Mouse (Mus musculus): ENCODE data around the gene Kcnk3. TPM values are rescaled to one million over a fixed set of nuclear protein-coding genes. Genes with fewer than 3 reads are reported as not detected.
A peak's percentile ranks its signal among the peaks of the same experiment; 100 is the strongest.

Kcnk3 gene
- polyA plus RNA-seq, 1 experiment = not detected

- Histone ChIP-seq H3K4me1 (ENCODE audit: control insufficient read depth, insufficient read depth, low read length) (peaks cover 77% of the 10 kb centered on the region), H3K4me3 (ENCODE audit: insufficient read depth, low read depth, low read length) (0 out of 2 replicates have a peak overlapping the region, but pooled peaks have one; percentile 5), H3K27ac (ENCODE audit: insufficient read depth, low read depth, low read length) (peak overlapping the region; percentile 64; the same call in 1 of the 2 replicates)
- WGBS = 56% methylated on average over 8 of the region's 8 CpGs
- TF ChIP-seq POLR2A (IDR thresholded peaks at IDR 0.05; ENCODE audit: insufficient read depth, low read depth, low read length) (no peak), CTCF (IDR thresholded peaks at IDR 0.05; ENCODE audit: insufficient read depth, low read depth, low read length) (no peak)
Observed at GRCm38 (mm10) chr5:30591786-30592185, 3.8 kb downstream of the Kcnk3 start.

GRCm38 (mm10) chr5:30592279-30592980 is 4.5 kb downstream of the Kcnk3 start:
- Histone ChIP-seq H3K4me3 (ENCODE audit: insufficient read depth, low read depth, low read length) (no peak overlapping the region), H3K4me1 (ENCODE audit: control insufficient read depth, insufficient read depth, low read length) (peaks cover 71% of the 10 kb centered on the region), H3K27ac (ENCODE audit: insufficient read depth, low read depth, low read length) (peak overlapping the region; percentile 64; the same call in 1 of the 2 replicates)
- WGBS = 82% methylated on average over 11 of the region's 11 CpGs
- no peak for TF ChIP-seq CTCF (IDR thresholded peaks at IDR 0.05; ENCODE audit: insufficient read depth, low read depth, low read length)
- TF ChIP-seq POLR2A (IDR thresholded peaks at IDR 0.05; ENCODE audit: insufficient read depth, low read depth, low read length) = no peak

- WGBS = 64% methylated on average over 11 of the region's 11 CpGs
- peaks cover 67% of the 10 kb centered on the region for H3K4me1 ChIP-seq (ENCODE audit: control insufficient read depth, insufficient read depth, low read length)
- no peak overlapping the region for H3K4me3 ChIP-seq (ENCODE audit: insufficient read depth, low read depth, low read length)
- TF ChIP-seq CTCF (IDR thresholded peaks at IDR 0.05; ENCODE audit: insufficient read depth, low read depth, low read length) (no peak), POLR2A (IDR thresholded peaks at IDR 0.05; ENCODE audit: insufficient read depth, low read depth, low read length) (no peak)
- H3K27ac ChIP-seq (ENCODE audit: insufficient read depth, low read depth, low read length) = 0 out of 2 replicates have a peak overlapping the region, but pooled peaks have one; percentile 38
Observed at GRCm38 (mm10) chr5:30593360-30593759, 5.4 kb downstream of the Kcnk3 start.

DNA sequence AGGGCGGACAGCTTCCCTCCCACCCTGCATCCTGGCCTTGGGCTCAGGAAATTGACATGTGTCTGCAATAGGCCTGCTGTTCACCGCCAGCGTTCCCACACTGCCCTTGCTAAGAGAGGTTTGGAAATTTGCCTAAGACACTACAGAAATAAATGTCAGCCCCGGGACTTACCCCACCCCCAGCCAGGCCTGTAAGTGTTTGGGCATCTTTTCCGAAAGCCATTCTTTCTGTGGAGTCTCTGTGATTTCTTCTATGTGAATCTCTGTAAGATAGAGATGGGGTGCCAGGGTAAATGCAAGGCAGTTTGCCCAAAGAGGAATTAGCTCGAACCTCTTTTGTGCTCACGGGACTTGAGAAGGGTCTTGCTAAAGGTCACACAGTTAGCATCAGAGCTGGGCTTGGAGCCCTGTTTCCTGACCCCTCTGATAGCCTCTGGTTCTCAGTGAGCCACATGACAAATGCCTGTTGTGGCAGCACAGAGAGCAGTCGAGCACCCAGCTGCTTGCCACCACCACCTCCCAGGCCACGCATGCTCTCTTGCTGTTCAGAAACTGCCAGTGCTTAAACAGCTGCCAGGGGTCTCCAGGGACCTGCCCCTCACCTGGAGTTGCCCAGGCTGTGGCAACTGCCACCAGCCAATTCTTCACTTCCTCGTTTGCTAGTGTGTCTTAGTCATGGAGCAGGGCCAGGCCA is 6.0 kb downstream of the Kcnk3 start:
- Histone ChIP-seq H3K4me3 (ENCODE audit: insufficient read depth, low read depth, low read length) (no peak overlapping the region), H3K4me1 (ENCODE audit: control insufficient read depth, insufficient read depth, low read length) (peaks cover 65% of the 10 kb centered on the region), H3K27ac (ENCODE audit: insufficient read depth, low read depth, low read length) (0 out of 2 replicates have a peak overlapping the region, but pooled peaks have one; percentile 38)
- 30% methylated on average over 10 of the region's 10 CpGs for WGBS
- TF ChIP-seq CTCF (IDR thresholded peaks at IDR 0.05; ENCODE audit: insufficient read depth, low read depth, low read length) (no peak), POLR2A (IDR thresholded peaks at IDR 0.05; ENCODE audit: insufficient read depth, low read depth, low read length) (no peak)

DNA sequence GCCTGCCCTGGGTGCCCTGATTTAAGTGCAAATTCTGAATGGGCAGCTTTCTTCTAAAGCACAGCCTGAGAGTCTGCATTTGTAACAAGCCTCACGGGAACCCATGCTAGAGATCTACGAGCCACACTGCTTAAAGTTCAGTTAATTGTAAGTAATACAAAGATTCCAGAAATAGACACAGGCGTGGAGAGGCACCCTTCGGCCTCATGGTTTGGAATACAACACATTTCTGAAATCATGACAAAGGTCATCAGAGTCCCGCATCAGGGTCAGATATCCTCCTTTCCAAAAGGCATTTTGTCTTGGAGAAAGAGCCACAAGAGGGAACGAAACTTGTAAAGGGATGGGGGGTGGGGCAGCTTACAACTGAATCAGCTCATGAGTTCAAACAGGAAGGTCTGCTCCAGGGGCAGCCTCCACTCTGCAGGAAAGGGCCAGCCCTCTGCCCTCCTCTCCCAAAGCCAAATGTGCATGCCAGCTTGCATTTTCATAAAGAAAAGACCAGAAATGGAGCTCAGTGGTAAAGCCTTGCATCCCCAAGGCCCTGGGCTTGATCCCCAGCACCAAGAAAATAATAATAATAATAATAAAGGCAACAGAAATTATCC is 7.1 kb downstream of the Kcnk3 start:
- WGBS = 41% methylated on average over 6 of the region's 6 CpGs
- TF ChIP-seq CTCF (IDR thresholded peaks at IDR 0.05; ENCODE audit: insufficient read depth, low read depth, low read length) = no peak
- TF ChIP-seq POLR2A (IDR thresholded peaks at IDR 0.05; ENCODE audit: insufficient read depth, low read depth, low read length) = no peak
- H3K4me3 ChIP-seq (ENCODE audit: insufficient read depth, low read depth, low read length) = no peak overlapping the region
- H3K4me1 ChIP-seq (ENCODE audit: control insufficient read depth, insufficient read depth, low read length) = peaks cover 57% of the 10 kb centered on the region
- no peak overlapping the region for H3K27ac ChIP-seq (ENCODE audit: insufficient read depth, low read depth, low read length)

DNA sequence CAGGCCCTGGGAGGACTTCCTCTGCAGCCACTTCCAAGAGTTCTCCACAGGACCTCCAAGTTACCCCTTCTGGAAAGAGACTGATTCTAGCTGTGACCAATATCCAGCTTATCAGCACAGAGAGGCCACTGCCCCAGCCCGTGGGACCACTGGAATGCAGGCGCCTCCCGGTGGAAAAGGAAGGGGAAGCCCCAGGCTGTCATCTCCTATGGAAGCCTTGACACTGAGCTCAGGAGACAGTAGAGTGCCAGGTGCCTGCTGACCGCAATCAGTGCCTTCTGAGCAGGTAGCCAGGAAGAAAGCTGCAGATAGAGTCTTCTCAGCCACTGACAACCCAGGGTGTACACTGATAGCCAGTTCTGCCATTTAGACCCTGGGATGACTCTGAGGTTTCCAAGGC is 13.4 kb downstream of the Kcnk3 start:
- TF ChIP-seq POLR2A (IDR thresholded peaks at IDR 0.05; ENCODE audit: insufficient read depth, low read depth, low read length) (no peak), CTCF (IDR thresholded peaks at IDR 0.05; ENCODE audit: insufficient read depth, low read depth, low read length) (no peak)

GRCm38 (mm10) chr5:30603255-30603654 is 15.3 kb downstream of the Kcnk3 start:
- Histone ChIP-seq H3K4me1 (ENCODE audit: control insufficient read depth, insufficient read depth, low read length) (peaks cover 43% of the 10 kb centered on the region), H3K27ac (ENCODE audit: insufficient read depth, low read depth, low read length) (peak overlapping the region; percentile 7; the same call in 1 of the 2 replicates), H3K4me3 (ENCODE audit: insufficient read depth, low read depth, low read length) (no peak overlapping the region)
- TF ChIP-seq CTCF (IDR thresholded peaks at IDR 0.05; ENCODE audit: insufficient read depth, low read depth, low read length) (no peak), POLR2A (IDR thresholded peaks at IDR 0.05; ENCODE audit: insufficient read depth, low read depth, low read length) (no peak)
- WGBS = 83% methylated on average over 3 of the region's 3 CpGs

More for the DNA sequence above, 13.4 kb downstream of the Kcnk3 start:
- WGBS = 63% methylated on average over 4 of the region's 4 CpGs
- peaks cover 40% of the 10 kb centered on the region for H3K4me1 ChIP-seq (ENCODE audit: control insufficient read depth, insufficient read depth, low read length)
- H3K27ac ChIP-seq (ENCODE audit: insufficient read depth, low read depth, low read length) = no peak overlapping the region
- H3K4me3 ChIP-seq (ENCODE audit: insufficient read depth, low read depth, low read length) = no peak overlapping the region

DNA sequence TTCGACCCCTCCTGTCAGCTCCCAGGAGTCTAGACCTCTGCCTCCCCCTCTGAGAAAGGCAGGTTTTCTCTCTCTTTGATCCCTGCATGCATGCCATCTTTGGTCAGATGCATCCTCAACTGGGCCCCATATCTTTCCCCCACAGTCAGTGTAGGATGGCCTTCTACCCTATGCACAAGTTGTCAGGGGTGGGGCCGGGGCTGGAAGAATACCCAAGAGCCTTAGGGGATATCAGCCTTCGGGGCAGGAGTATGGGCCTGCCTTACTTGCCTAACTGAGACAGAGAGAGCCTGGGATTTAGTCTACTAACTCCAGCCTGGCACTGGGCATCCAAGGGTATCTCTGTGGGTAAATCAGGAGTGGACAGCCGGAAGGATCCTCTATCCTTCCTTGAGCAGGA is 16.0 kb downstream of the Kcnk3 start:
- 86% methylated on average over 4 of the region's 4 CpGs for WGBS
- peak overlapping the region; percentile 74 for H3K27ac ChIP-seq (ENCODE audit: insufficient read depth, low read depth, low read length)

More for the DNA sequence above, 16.0 kb downstream of the Kcnk3 start:
- no peak overlapping the region for H3K4me3 ChIP-seq (ENCODE audit: insufficient read depth, low read depth, low read length)
- no peak for TF ChIP-seq CTCF (IDR thresholded peaks at IDR 0.05; ENCODE audit: insufficient read depth, low read depth, low read length)
- TF ChIP-seq POLR2A (IDR thresholded peaks at IDR 0.05; ENCODE audit: insufficient read depth, low read depth, low read length) = no peak
- H3K4me1 ChIP-seq (ENCODE audit: control insufficient read depth, insufficient read depth, low read length) = peaks cover 40% of the 10 kb centered on the region
